Mouse (Mus musculus) ES-E14 (cell line): Measurements from ENCODE around the gene Fndc3b.

Experiments used
- CHD2 ChIP-seq: IDR thresholded peaks from 2 replicates; pipeline ENCODE4 v1.6.1; 2014; ENCODE audit warnings: mild to moderate bottlenecking, low read depth, low read length, inconsistent platforms
- HCFC1 ChIP-seq: IDR thresholded peaks from 2 replicates; pipeline ENCODE4 v1.6.1; 2012; ENCODE audit warnings: low read length, inconsistent platforms, borderline replicate concordance; ENCODE audit not compliant: insufficient read depth
- MAFK ChIP-seq: IDR thresholded peaks from 2 replicates; pipeline ENCODE4 v1.6.1; 2014; ENCODE audit warnings: mild to moderate bottlenecking, low read depth, low read length, inconsistent platforms; ENCODE audit not compliant: insufficient read depth
- ZC3H11A ChIP-seq: IDR thresholded peaks from 2 replicates; pipeline ENCODE4 v1.6.1; 2012; ENCODE audit warnings: low read depth, mild to moderate bottlenecking, inconsistent platforms, low read length, borderline replicate concordance
- ZNF384 ChIP-seq: IDR thresholded peaks from 2 replicates; pipeline ENCODE4 v1.6.1; 2012; ENCODE audit warnings: low read depth, low read length, inconsistent platforms

DNA sequence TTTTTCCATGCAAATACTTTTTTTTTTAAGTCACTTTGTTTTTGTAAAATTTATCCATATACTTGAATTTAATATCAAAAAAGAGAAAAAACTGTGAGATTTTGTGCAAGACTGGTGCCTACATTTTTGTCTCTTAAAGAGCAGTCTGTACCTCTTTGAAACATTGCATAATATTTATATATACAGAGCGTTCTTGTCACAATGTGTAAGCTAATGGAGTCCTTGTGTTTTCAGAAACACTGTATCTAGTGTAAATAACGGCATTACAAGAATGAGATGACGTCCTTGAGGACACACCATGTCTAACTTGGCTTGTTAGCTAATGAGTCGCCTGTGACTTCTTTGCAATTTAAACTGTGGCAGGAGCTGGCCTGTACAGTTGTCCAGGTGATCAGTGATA is 333.2 kb downstream of the Fndc3b start:
- TF ChIP-seq MAFK (no peak), ZC3H11A (no peak), ZNF384 (no peak), CHD2 (no peak), HCFC1 (no peak)
